Mouse (Mus musculus) adrenal gland, postnatal 36 days (tissue): ENCODE measurements around the gene Gm7173. TPM values are rescaled to one million over a fixed set of nuclear protein-coding genes. Genes with fewer than 3 reads are reported as not detected.

Experiments
- DNase-seq, 2 experiments: peaks; one replicate each; pipeline ENCODE4 v3.0.0; 2021; ENCODE audit warnings: mixed read lengths in 1 of 2
- long read RNA-seq, 2 experiments: library from polyadenylated mRNA; stranded (forward); transcript quantifications; one replicate each; pipeline ENCODE4 v2.0.0; 2021; ENCODE audit warnings: borderline sequencing depth in 2 of 2
- total RNA-seq, 2 experiments: library from RNA; stranded (reverse); gene quantifications; 2 replicates each; pipeline ENCODE4 v1.2.3; 2021

Gm7173 gene
- under 1 TPM; 0.70 to 0.72 TPM for total RNA-seq
- long read RNA-seq, experiment 1, result 0 reads
- long read RNA-seq, experiment 2, result 0 reads

DNA sequence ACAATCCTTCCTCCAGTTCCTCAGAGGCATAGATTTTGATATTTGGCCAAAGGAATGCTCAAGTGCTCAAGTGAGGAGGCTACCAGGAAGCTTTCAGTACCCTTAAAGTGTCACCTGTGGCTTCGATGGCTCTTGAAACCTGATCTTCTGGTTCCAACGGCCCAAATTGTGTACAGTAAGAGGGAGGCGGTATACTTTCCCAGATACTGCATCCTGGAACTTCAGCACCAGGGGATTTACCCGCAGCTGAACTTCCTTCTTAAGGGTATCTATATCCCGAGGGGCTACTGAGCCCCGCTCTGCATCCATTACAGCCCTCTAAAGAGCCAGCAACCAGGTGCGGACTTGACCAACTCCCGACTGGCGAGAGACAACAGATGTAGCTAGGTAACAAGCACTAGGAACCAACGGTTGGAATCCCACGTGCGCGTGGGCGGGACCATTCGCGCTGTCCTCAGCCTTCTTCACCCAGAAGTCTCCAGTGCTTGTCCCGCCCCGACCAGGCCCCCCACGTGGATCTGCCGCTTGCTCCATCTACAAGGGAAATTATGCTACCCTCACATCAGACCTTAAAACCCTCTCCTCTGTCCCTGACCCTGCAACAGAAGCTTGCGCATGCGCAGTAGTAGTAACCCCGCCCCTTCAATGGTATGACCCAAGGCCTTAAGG lies at the start of gene Gm7173:
TSS of gene Gm7173 (minus strand) at position 309 of the 669 bp plus-strand sequence.
- DNase-seq, result peak; percentile 43 to 45

DNA sequence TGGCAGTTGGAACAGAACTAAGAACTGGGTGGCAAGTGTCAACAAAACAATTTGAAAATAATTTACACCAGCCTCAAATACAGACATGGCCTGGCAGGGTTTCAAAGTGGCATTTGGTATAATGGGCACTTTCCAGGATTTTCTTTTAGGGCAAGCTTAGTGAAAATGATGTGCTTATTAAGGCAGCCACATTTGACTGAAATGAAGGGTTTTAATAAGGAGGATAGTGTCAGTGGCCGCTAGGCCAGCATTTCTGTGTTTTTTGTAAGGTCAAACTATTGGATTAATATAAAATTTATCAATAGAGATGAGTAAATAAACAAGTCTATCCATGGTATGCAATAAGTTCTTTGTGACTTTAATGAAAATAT lies 546 bp upstream of the Gm7173 start:
- DNase-seq, result no peak

DNA sequence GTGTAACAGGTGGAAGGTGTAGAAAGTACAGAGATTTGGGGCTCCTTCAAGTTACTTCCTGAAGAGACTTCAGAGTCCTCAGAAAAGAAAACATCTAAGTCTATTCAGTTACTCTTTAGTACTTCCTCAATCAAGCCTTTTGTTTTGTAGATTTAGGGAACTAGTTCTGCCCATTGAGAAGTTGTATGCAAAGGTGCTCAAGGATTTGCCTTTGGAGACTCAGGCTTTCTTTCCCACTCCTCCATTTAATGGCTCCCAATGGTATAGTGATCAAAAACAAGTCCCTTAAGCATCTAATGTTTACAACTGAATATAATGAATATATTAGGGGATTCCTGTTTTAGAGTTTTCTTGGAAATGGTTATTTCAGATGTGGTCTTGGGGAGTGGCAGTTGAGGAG lies 200.3 kb downstream of the Gm7173 start:
- no peak for DNase-seq

Other genes starting within 250 kb of the Gm7173 start
- not detected for gene Mageb16, start 154.2 kb upstream of the Gm7173 start, total RNA-seq